Mouse (Mus musculus): ENCODE results near the gene Dnajc21. TPM values are rescaled to one million over a fixed set of nuclear protein-coding genes. Genes with fewer than 3 reads are reported as not detected.

The Dnajc21 gene
- polyA plus RNA-seq, 1 experiment from 2014 or later = 13.2 TPM

DNA sequence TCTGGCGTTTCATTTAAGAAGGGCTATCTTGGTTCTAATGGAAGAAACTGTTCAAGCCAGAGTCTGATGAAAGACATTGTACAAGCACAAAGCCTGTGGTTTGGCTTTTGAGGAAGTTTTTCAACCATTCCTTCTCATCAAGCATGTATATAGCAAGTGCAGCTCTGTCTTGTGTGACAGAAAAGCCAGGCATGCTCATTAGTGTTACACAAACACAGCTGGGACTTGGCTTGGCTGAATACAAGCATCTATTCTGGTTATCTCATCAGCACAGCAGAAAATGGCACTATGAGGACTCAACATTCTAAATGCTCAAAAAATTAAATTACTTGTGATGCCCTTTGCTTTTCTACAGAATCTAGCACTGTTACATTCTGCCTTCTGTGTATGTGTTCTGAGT is 33.4 kb downstream of the Dnajc21 start:
- Histone ChIP-seq H3K4me1 (replicated peaks) (no peaks in the 10 kb centered on the region), H3K4me3 (no peak overlapping the region), H3K9me3 (replicated peaks) (no peaks in the 10 kb centered on the region), H3K9ac (no peak overlapping the region), H3K4me2 (no peak overlapping the region), H3K36me3 (no peaks in the 10 kb centered on the region), H3K27me3 (replicated peaks) (no peaks in the 10 kb centered on the region), H3K27ac (ENCODE audit: poor library complexity, severe bottlenecking) (no peak overlapping the region)
- ATAC-seq (ENCODE audit: insufficient number of reproducible peaks, low FRiP score) = no peak
- WGBS = 60% methylated on average over 1 of the region's 1 CpGs

DNA sequence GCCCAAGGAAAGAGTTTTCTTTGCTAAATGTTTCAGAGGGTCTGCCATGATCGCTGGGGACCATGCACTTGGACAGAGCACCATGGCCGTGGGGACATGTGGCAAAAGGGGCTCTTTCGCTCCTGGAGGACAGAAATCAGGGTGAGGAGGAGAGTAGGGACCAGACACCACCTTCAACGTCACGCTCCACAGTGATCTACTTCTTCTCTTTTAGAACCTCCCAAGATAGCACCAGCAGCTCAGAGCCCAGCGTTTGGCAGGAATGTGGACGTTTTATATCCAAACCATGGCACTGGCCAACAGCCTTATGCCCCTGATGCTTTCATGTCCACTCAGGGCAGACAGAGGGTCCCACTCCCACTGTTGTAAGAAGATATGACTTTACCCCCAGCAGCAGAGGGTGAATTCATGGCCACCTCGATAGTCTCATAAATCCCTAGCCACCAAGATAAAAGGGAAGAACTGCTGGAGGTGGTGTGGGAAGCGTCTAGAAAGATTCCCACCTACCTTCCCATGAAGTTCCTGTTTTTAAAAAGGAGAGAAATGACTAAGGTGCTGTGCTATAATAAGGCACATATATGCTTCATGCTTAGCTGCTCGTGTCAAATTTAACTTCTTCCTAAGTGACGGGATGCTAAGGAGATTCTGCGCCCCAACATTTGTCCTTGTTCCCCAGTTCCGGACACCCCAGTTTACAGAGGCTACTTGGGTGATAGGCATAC is 43.6 kb downstream of the Dnajc21 start:
- Histone ChIP-seq H3K27ac (ENCODE audit: poor library complexity, severe bottlenecking) (no peak overlapping the region), H3K4me2 (no peak overlapping the region), H3K4me1 (replicated peaks) (no peaks in the 10 kb centered on the region), H3K4me3 (no peak overlapping the region), H3K9ac (no peak overlapping the region), H3K9me3 (replicated peaks) (no peaks in the 10 kb centered on the region), H3K27me3 (replicated peaks) (no peaks in the 10 kb centered on the region), H3K36me3 (no peaks in the 10 kb centered on the region)
- no peak for ATAC-seq (ENCODE audit: insufficient number of reproducible peaks, low FRiP score)
- 84% methylated on average over 13 of the region's 13 CpGs for WGBS

DNA sequence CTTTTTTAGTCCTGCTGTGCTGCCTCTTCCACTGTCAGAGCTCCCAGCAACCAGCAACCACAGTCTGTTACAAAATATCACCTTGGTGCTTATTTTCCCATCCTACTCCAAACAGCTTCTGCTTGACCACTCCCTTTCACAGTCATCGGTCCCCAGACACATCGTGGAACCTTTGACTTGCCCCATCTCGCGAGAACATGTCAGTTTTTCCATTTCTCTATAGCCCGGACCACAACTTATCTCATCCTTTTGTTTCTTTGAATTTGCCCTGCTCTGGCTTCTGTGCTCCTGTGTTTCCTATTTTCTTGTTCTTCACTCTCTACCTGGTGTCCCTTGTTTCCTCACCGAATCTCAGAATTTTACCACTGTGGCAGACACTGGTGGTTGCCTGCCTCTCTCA is 44.2 kb downstream of the Dnajc21 start:
- no peak overlapping the region for H3K9ac ChIP-seq

DNA sequence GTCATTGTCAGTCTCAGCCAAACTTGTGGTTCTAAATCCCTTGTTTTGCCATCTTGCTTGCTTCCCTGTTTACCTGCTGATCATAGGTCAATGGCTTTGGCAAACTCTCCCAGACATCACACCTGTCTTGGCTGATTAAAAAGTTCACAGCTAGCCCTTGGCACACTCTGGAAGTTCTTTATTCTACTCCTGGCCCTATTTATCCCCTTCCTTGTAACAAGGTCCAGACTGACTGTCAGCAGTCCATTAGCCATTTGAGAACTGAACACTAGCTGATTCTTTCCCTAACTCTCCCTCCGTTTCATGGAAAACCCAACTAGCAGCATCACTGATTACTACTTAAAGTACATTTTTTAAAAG is 48.6 kb downstream of the Dnajc21 start:
- Histone ChIP-seq H3K36me3 (no peaks in the 10 kb centered on the region), H3K9ac (no peak overlapping the region)
- WGBS = 68% methylated on average over 1 of the region's 1 CpGs

More for the DNA sequence above, 44.2 kb downstream of the Dnajc21 start:
- no peaks in the 10 kb centered on the region for H3K36me3 ChIP-seq
- no peaks in the 10 kb centered on the region for H3K4me1 ChIP-seq (replicated peaks)
- H3K27me3 ChIP-seq (replicated peaks) = no peaks in the 10 kb centered on the region
- H3K27ac ChIP-seq (ENCODE audit: poor library complexity, severe bottlenecking) = no peak overlapping the region
- 64% methylated on average over 6 of the region's 6 CpGs for WGBS
- H3K9me3 ChIP-seq (replicated peaks) = no peaks in the 10 kb centered on the region
- no peak overlapping the region for H3K4me3 ChIP-seq
- H3K4me2 ChIP-seq = no peak overlapping the region
- no peak for ATAC-seq (ENCODE audit: insufficient number of reproducible peaks, low FRiP score)

DNA sequence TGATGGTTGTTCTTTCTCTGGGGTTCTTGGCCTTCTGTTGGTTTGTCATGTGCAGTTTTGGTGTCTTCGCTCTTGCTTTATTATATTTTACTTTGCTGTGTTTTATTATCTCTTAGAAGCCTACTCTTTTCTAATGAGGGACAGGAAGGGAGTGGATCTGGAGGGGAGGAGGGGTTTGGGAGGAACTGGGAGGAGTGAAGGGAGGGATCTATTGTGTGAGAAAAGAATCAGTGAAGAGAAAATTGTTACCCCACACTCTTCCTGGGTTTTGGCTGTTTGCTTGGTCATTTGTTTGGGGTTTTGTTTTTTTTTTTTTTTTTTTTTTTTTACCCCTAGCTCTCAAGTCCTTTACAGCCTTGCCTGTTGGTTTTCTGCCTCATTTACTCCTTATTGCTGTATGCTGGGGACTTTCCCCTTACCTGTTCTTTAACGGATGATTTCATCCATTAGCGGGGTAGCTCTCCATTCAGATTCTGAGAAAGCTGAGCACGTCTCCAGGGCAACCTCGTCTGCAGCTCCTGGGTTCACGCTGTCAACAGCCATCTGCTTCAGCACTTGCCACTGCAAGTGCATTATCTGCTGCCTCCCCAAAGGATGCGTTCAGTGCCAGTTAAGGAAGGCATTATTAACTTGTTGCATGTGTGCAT is 49.1 kb downstream of the Dnajc21 start:
- Histone ChIP-seq H3K4me1 (replicated peaks) (no peaks in the 10 kb centered on the region), H3K36me3 (no peaks in the 10 kb centered on the region), H3K27ac (ENCODE audit: poor library complexity, severe bottlenecking) (no peak overlapping the region), H3K9ac (no peak overlapping the region), H3K9me3 (replicated peaks) (no peaks in the 10 kb centered on the region), H3K27me3 (replicated peaks) (no peaks in the 10 kb centered on the region), H3K4me2 (no peak overlapping the region), H3K4me3 (no peak overlapping the region)
- ATAC-seq (ENCODE audit: insufficient number of reproducible peaks, low FRiP score) = no peak
- 31% methylated on average over 7 of the region's 7 CpGs for WGBS

More for the DNA sequence above, 48.6 kb downstream of the Dnajc21 start:
- Histone ChIP-seq H3K4me3 (no peak overlapping the region), H3K4me2 (no peak overlapping the region), H3K27ac (ENCODE audit: poor library complexity, severe bottlenecking) (no peak overlapping the region), H3K9me3 (replicated peaks) (no peaks in the 10 kb centered on the region), H3K4me1 (replicated peaks) (no peaks in the 10 kb centered on the region), H3K27me3 (replicated peaks) (no peaks in the 10 kb centered on the region)
- no peak for ATAC-seq (ENCODE audit: insufficient number of reproducible peaks, low FRiP score)

DNA sequence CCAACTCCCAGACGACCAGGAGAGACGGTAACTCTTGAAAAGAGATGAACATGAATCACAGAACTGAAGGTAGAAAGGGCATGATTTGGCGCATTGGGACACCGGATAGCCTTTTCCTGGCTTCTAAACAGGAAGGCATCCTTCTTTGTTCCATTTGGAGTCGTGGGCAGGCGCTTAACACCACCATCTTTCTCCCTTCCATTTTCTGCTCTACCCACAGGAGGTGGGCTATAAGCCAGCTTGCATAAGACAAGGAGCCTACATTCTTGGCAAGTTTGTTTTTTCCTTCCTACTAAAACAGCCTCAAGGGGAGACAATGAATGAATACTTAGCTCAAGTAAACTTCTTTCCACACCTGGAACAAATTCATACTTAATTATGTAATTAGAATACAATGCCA is 56.7 kb downstream of the Dnajc21 start:
- H3K9me3 ChIP-seq (replicated peaks) = no peaks in the 10 kb centered on the region
- ATAC-seq (ENCODE audit: insufficient number of reproducible peaks, low FRiP score) = no peak
- no peak overlapping the region for H3K4me3 ChIP-seq
- H3K27ac ChIP-seq (ENCODE audit: poor library complexity, severe bottlenecking) = no peak overlapping the region
- no peak overlapping the region for H3K9ac ChIP-seq
- no peaks in the 10 kb centered on the region for H3K27me3 ChIP-seq (replicated peaks)
- H3K4me2 ChIP-seq = no peak overlapping the region
- no peaks in the 10 kb centered on the region for H3K4me1 ChIP-seq (replicated peaks)
- no peaks in the 10 kb centered on the region for H3K36me3 ChIP-seq
- 81% methylated on average over 6 of the region's 6 CpGs for WGBS

DNA sequence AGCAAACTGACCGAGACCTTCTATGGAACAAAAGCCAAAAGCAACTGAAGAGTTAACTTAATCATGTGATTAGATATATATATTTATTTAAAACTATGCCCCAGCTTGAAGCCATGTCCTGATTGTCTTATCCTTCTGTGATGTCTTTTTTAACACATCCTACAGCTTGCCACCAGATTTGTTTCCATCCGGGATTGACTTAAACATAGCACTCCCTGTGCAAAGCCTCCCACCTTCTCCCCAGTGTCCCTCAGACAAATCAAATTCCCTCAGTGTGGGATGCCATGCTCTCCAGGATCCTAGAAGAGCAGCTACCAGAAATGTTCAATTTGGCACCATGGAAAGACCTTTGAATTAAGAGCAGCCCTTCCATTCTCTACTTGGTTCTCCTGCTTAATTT is 59.4 kb downstream of the Dnajc21 start:
- H3K4me2 ChIP-seq = no peak overlapping the region
- no peaks in the 10 kb centered on the region for H3K27me3 ChIP-seq (replicated peaks)
- no peak for ATAC-seq (ENCODE audit: insufficient number of reproducible peaks, low FRiP score)
- 75% methylated on average over 2 of the region's 2 CpGs for WGBS
- H3K4me3 ChIP-seq = no peak overlapping the region
- no peak overlapping the region for H3K27ac ChIP-seq (ENCODE audit: poor library complexity, severe bottlenecking)
- H3K9ac ChIP-seq = no peak overlapping the region
- no peaks in the 10 kb centered on the region for H3K4me1 ChIP-seq (replicated peaks)
- H3K36me3 ChIP-seq = no peaks in the 10 kb centered on the region
- no peaks in the 10 kb centered on the region for H3K9me3 ChIP-seq (replicated peaks)

DNA sequence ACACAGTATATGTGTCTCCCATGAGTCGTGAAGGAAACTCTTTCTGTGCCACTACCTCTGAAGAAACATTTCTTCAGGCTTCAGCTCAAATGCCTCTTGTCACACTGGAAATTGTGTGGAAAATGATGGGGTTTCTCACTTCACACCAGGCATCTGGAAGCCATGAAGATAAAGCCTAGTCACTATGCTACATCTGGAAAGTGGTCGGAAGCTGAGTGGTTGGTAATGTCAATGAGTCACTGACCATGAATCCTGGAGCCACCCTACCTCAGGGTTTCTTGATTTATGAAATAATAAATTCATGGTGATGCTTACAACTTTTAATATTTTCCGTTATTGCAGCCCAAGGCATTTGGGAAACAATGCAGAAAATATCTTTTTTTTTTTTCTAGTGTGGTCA is 60.5 kb downstream of the Dnajc21 start:
- Histone ChIP-seq H3K36me3 (no peaks in the 10 kb centered on the region), H3K9me3 (replicated peaks) (no peaks in the 10 kb centered on the region), H3K4me1 (replicated peaks) (no peaks in the 10 kb centered on the region), H3K27ac (ENCODE audit: poor library complexity, severe bottlenecking) (no peak overlapping the region), H3K4me3 (no peak overlapping the region), H3K27me3 (replicated peaks) (no peaks in the 10 kb centered on the region), H3K4me2 (no peak overlapping the region), H3K9ac (no peak overlapping the region)
- no peak for ATAC-seq (ENCODE audit: insufficient number of reproducible peaks, low FRiP score)
- WGBS = 71% methylated on average over 3 of the region's 3 CpGs

DNA sequence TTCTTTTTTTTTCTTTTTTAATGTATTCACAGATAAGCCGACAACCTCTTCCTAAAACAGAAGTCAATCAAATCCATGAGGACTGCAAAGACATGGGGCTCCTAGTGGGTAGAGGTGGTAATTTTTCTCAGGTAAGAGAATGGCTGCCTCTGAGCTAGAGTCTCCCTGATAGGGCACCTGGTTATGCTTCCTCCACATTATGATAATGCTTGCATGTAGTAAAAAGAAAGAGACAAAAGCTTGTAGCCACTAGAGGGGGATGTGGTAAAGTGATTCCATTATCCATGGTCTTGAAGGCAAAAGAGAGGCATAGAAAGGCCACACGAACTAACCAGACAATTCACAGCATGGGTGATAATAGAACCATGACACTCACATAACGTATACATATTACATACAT is 69.9 kb downstream of the Dnajc21 start:
- WGBS = 64% methylated on average over 3 of the region's 3 CpGs
- no peak for ATAC-seq (ENCODE audit: insufficient number of reproducible peaks, low FRiP score)
- Histone ChIP-seq H3K4me1 (replicated peaks) (no peaks in the 10 kb centered on the region), H3K4me2 (no peak overlapping the region), H3K9me3 (replicated peaks) (no peaks in the 10 kb centered on the region), H3K27ac (ENCODE audit: poor library complexity, severe bottlenecking) (no peak overlapping the region), H3K27me3 (replicated peaks) (no peaks in the 10 kb centered on the region), H3K4me3 (no peak overlapping the region), H3K9ac (no peak overlapping the region), H3K36me3 (no peaks in the 10 kb centered on the region)

DNA sequence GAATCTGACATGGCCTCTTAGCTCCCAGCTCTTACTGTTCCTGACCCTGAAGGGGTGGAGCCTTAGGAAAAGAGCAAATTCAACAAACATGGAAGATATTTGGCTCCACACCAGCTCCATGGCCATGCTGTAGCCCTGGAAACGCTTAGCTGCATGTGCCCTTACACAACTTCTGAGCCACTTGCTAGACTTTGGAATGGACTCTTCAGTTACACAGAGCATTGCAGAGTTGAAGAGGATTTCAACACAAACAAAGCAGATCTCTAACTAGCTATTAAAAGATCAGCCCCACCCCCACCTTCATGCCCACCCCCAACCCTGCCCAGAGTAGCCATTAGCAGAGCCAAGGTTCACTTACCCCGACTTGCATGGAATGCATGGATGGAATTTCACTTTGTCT is 70.5 kb downstream of the Dnajc21 start:
- ATAC-seq (ENCODE audit: insufficient number of reproducible peaks, low FRiP score) = no peak

More for the DNA sequence above, 70.5 kb downstream of the Dnajc21 start:
- no peak overlapping the region for H3K4me3 ChIP-seq
- H3K36me3 ChIP-seq = no peaks in the 10 kb centered on the region
- no peak overlapping the region for H3K27ac ChIP-seq (ENCODE audit: poor library complexity, severe bottlenecking)
- H3K27me3 ChIP-seq (replicated peaks) = no peaks in the 10 kb centered on the region
- WGBS = 69% methylated on average over 2 of the region's 2 CpGs
- H3K4me2 ChIP-seq = no peak overlapping the region
- no peaks in the 10 kb centered on the region for H3K4me1 ChIP-seq (replicated peaks)
- no peaks in the 10 kb centered on the region for H3K9me3 ChIP-seq (replicated peaks)
- H3K9ac ChIP-seq = no peak overlapping the region
